Mouse (Mus musculus) neural tube, embryonic 13.5 days (tissue): ENCODE results near the gene Fbxl17. TPM values are rescaled to one million over a fixed set of nuclear protein-coding genes. Genes with fewer than 3 reads are reported as not detected.
A peak's percentile ranks its signal among the peaks of the same experiment; 100 is the strongest.

Experiments
- ATAC-seq: fragments of 200-750 bp; cut with Nextera tagmentation; 2 replicates; pipeline ENCODE4 v1.8.0; 2017; ENCODE audit warnings: low read depth, mild to moderate bottlenecking, moderate TSS enrichment, moderate library complexity
- H3K27ac ChIP-seq: fragments of 300-500 bp; sonication (generic); replicated peaks from 2 replicates; pipeline ENCODE4 v1.5.1; 2015; ENCODE audit warnings: moderate library complexity, mild to moderate bottlenecking, inconsistent platforms
- H3K27me3 ChIP-seq: fragments of 300-500 bp; sonication (generic); 2 replicates; pipeline ENCODE4 v1.6.1; 2015; ENCODE audit warnings: mild to moderate bottlenecking, inconsistent platforms
- H3K36me3 ChIP-seq: fragments of 300-500 bp; sonication (generic); 2 replicates; pipeline ENCODE4 v1.6.1; 2015; ENCODE audit warnings: mild to moderate bottlenecking, inconsistent platforms
- H3K4me1 ChIP-seq: fragments of 300-500 bp; sonication (generic); replicated peaks from 2 replicates; pipeline ENCODE4 v1.6.1; 2015; ENCODE audit warnings: inconsistent platforms
- H3K4me2 ChIP-seq: fragments of 300-500 bp; sonication (generic); 2 replicates; pipeline ENCODE4 v1.6.1; 2015; ENCODE audit warnings: inconsistent platforms, mild to moderate bottlenecking, moderate library complexity
- H3K4me3 ChIP-seq: fragments of 300-500 bp; sonication (generic); 2 replicates; pipeline ENCODE4 v1.5.1; 2015; ENCODE audit warnings: mild to moderate bottlenecking, inconsistent platforms
- H3K9ac ChIP-seq: fragments of 300-500 bp; sonication (generic); 2 replicates; pipeline ENCODE4 v1.6.1; 2015; ENCODE audit warnings: moderate library complexity, mild to moderate bottlenecking, inconsistent platforms
- H3K9me3 ChIP-seq: fragments of 300-500 bp; sonication (generic); 2 replicates; pipeline ENCODE4 v1.6.1; 2016; ENCODE audit warnings: inconsistent platforms
- WGBS: fragments of 180-500 bp; shearing (Covaris S2); methylation state at CpG from one replicate; pipeline ENCODE4 v1.1.7; 2015; 5-methylcytosine and 5-hydroxymethylcytosine counted together
- polyA plus RNA-seq: library from polyadenylated mRNA; unstranded; fragments of >200 nt; fragmentation: Nextera tagmentation; extraction: Ambion mirVana; gene quantifications from 2 replicates; pipeline ENCODE4 v1.2.1, GENCODE M21; 2015

Gene Fbxl17
- polyA plus RNA-seq = 8.4 and 9.2 TPM in 2 replicates

DNA sequence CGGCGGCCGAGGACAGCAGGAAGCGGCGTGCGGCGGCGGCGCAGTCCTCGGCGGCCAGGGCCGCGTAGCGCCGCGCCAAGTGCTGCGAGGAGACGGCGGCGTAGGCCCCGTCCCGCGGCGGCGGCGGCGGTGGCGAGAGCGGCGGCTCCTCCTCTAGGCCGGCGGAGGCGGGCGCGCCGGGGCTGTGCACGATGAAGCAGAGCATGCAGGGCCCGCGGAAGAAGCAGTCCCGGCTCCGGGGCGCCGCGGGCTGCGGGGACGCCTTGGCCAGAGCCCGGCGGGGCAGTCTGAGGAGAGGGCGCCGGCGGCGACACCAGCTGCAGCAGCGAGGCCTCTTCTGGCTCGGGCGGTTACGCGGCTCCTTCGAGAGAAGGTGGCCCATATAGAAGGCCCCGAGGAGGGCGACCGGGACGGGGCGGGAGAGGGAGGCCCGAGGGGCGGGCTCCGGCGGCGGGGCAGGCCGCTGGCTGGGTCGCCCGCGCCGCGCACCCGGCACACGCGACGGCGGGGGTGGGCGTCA is at the start of gene Fbxl17:
Fbxl17 (minus strand) TSS at position 382 of the 520 bp plus-strand sequence.
- H3K27me3 ChIP-seq = no peaks in the 10 kb centered on the region
- peak within 1 kb of the TSS; percentile 69 for H3K4me2 ChIP-seq
- peak; percentile 73 for ATAC-seq
- H3K4me3 ChIP-seq = peak within 1 kb of the TSS; percentile 99
- H3K9ac ChIP-seq = peak within 1 kb of the TSS; percentile 100
- WGBS = under 1% methylated on average over 77 of the region's 80 CpGs
- peaks cover 38% of the 10 kb centered on the region for H3K4me1 ChIP-seq
- H3K27ac ChIP-seq = peak within 1 kb of the TSS; percentile 98
- H3K36me3 ChIP-seq = no peaks in the 10 kb centered on the region
- no peaks in the 10 kb centered on the region for H3K9me3 ChIP-seq

DNA sequence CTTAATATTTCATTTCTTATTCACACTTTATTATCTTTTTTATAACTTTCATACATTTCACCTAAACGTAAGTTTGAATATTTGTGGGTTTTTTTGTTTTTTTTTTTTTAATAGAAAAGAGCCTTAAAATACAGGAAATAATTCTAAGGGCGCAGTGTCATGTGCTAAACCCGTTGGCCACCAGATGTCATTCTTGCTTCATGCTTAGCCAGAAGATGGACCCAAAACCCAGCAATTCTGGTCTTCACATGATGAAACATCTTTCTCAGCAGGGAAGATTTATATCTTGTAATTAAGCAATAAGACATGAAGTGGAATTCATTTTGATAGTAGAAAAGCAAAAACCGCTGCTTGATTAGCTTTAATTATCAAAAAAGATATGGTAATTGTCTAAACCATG is 47.6 kb upstream of the Fbxl17 start:
- Histone ChIP-seq H3K27ac (no peak overlapping the region), H3K9me3 (0 out of 2 replicates have a peak, but pooled peaks cover 4% of the 10 kb centered on the region), H3K27me3 (no peaks in the 10 kb centered on the region), H3K9ac (no peak overlapping the region), H3K4me2 (no peak overlapping the region), H3K4me1 (no peaks in the 10 kb centered on the region), H3K4me3 (no peak overlapping the region), H3K36me3 (no peaks in the 10 kb centered on the region)
- 79% methylated on average over 4 of the region's 4 CpGs for WGBS
- no peak for ATAC-seq

DNA sequence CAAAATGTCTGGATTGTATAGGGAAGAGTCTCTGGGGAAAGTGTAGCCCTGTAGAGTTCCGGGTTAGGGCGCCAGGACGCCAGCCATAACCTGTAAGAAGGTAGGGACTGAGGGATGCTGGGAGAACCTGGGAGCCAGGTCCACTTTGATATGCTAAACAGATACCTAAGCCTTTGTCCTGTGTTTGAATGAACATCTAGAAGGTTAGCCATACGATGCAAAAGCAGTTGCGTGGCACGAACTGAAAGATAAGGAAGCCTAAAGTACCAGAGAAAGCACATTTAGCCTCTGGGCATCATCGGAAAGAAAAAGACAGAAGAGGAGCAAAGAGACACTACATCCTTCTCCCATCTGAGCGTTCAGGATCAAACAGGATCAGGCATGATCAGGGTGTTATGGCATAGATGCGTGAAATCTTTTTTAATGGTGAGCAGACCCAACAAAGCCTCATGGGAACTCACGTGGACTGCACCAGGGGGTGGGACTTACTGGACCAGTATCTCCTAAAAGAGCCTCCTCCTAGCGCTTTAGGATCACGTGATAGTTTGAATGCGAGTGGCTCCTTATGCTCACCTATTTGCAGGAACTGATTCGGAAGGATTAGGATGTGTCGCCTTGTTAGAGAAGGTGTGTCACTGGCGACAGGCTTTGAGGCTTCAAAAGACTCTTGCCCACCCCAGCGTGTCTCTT is 34.9 kb upstream of the Fbxl17 start:
- no peaks in the 10 kb centered on the region for H3K9me3 ChIP-seq
- H3K4me2 ChIP-seq = no peak overlapping the region
- H3K9ac ChIP-seq = no peak overlapping the region
- H3K27me3 ChIP-seq = no peaks in the 10 kb centered on the region; the same call in 1 of the 2 replicates
- H3K4me1 ChIP-seq = peaks cover 11% of the 10 kb centered on the region
- no peak for ATAC-seq
- H3K36me3 ChIP-seq = no peaks in the 10 kb centered on the region
- no peak overlapping the region for H3K4me3 ChIP-seq
- no peak overlapping the region for H3K27ac ChIP-seq
- WGBS = 92% methylated on average over 17 of the region's 17 CpGs

DNA sequence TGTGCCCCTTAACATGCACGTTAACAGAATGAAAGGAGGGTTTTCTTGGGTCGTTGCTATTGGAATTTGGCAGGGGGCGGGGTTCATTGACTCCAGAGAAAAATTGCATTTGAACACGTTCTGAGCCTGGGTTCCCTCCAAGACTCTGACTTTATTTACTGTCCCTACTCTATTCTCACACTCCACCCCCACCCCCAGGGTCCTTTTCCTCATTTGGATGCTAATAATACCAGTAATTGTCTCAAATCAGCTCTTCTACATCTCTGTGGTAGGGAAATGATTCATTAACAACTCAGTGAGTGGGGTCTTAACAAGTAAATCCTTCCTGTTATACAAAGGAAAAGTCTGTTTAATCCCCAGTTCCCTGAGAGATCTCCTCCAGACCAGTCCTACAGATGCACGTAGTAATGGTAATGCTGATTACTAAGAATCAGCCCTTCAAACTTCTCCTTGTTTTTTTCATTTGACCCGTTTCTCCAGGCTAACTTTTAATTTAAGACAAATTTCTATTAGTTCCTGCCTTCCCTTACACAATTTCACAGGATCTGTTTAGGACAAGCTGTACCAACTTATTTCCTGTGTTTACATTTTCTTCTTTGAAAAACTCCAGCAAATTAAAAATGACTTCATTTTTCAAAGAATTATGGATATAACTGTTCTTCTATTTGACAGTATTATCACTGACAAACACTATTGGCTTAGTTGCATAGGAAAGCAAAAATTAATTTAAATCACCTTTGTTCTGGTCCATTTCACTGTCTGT is 33.4 kb upstream of the Fbxl17 start:
- no peak overlapping the region for H3K9ac ChIP-seq
- H3K9me3 ChIP-seq = no peaks in the 10 kb centered on the region
- ATAC-seq = no peak
- no peaks in the 10 kb centered on the region for H3K36me3 ChIP-seq
- no peak overlapping the region for H3K4me3 ChIP-seq
- H3K4me1 ChIP-seq = peaks cover 13% of the 10 kb centered on the region
- H3K27ac ChIP-seq = no peak overlapping the region
- H3K4me2 ChIP-seq = no peak overlapping the region
- H3K27me3 ChIP-seq = no peaks in the 10 kb centered on the region; the same call in 1 of the 2 replicates
- 16% methylated on average over 6 of the region's 6 CpGs for WGBS

DNA sequence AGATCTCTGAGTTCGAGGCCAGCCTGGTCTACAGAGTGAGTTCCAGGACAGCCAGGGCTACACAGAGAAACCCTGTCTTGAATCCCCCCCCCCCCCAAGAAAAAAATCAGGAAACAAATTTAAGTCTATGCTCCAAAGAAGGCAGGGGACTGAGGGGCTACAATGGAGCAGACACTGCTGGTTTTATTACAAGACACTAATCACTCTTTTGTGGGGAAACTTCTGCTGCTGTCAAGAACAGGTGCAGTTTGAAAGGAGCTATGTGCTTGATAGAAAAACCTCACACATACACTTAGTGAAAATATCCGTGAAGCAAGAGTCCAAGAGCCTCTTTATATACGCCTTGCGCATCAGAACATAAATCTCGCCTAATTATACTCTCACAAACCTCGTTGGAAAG is 29.7 kb upstream of the Fbxl17 start:
- Histone ChIP-seq H3K4me1 (peaks cover 13% of the 10 kb centered on the region), H3K36me3 (no peaks in the 10 kb centered on the region), H3K9me3 (no peaks in the 10 kb centered on the region), H3K4me3 (no peak overlapping the region), H3K4me2 (no peak overlapping the region), H3K9ac (no peak overlapping the region), H3K27me3 (no peaks in the 10 kb centered on the region; the same call in 1 of the 2 replicates), H3K27ac (no peak overlapping the region)
- peak; percentile 27; the same call in 1 of the 2 replicates for ATAC-seq
- 33% methylated on average over 6 of the region's 6 CpGs for WGBS

DNA sequence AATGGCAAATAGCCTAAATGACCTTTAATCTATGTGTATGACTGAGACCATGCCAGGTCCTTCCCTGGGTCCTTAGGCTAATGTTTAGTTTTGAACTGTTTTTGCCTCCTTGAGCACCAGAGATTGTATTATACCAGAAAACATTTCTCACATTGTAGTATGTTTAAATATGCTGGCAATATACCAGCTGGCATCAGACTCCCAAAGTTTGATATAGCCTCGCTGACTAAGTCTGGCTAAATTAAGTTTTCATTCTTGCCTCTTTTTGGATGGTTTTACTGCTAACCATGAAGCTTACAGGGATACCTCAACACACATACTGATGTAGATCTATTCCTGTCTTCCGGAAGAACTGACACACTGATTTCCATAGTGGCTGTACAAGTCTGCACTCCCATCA is 20.9 kb upstream of the Fbxl17 start:
- H3K4me2 ChIP-seq = no peak overlapping the region
- no peaks in the 10 kb centered on the region for H3K27me3 ChIP-seq
- H3K9me3 ChIP-seq = no peaks in the 10 kb centered on the region
- H3K27ac ChIP-seq = no peak overlapping the region
- H3K4me3 ChIP-seq = no peak overlapping the region
- WGBS = 91% methylated on average over 2 of the region's 2 CpGs
- no peaks in the 10 kb centered on the region for H3K4me1 ChIP-seq
- no peak overlapping the region for H3K9ac ChIP-seq
- ATAC-seq = no peak
- no peaks in the 10 kb centered on the region for H3K36me3 ChIP-seq

DNA sequence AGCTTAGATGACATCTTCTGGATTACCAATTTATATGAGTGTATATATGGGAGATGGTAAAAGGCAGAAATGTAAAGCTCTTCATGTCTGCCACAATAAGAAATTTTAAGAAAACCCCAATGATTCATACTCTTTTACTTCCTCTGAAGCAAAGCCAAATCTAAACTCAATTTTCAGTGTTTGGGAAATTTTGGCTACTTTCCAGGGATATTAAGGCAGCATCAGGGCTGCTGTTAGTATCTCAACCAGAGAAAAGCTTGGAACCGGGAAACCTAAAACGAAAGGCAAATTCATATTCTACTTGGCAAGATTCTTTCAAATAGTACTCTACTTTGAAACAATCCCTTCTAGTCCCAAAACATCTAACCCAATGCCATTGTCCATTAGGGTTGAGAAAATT is 10.6 kb upstream of the Fbxl17 start:
- Histone ChIP-seq H3K4me3 (no peak overlapping the region), H3K9ac (no peak overlapping the region), H3K27ac (no peak overlapping the region), H3K4me1 (no peaks in the 10 kb centered on the region), H3K27me3 (no peaks in the 10 kb centered on the region), H3K36me3 (no peaks in the 10 kb centered on the region), H3K4me2 (no peak overlapping the region), H3K9me3 (no peaks in the 10 kb centered on the region)
- WGBS = 94% methylated on average over 2 of the region's 2 CpGs
- ATAC-seq = no peak

DNA sequence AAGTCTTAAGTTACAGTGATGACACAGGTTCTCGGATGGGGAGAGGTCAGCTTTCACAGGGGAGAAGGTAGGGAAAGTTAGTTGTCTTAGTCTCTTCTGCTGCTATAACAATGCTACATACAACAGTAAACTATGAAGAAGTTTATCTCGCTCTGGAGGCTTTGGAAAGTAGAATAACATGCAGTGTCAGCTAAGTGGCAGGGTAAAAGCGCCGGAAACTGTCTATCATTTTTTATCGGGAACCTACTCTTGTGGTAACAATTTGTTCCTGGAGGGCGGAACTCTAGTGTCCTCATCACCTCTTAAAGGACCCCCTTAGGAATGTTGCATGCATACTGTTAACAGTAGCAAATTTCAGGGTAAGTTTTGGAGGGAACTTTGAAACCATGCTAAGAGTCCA is 1.3 kb upstream of the Fbxl17 start:
- H3K27me3 ChIP-seq = no peaks in the 10 kb centered on the region
- no peaks in the 10 kb centered on the region for H3K36me3 ChIP-seq
- H3K9me3 ChIP-seq = no peaks in the 10 kb centered on the region
- H3K4me1 ChIP-seq = peaks cover 27% of the 10 kb centered on the region
- H3K4me2 ChIP-seq = peak overlapping the region; percentile 69
- no peak for ATAC-seq
- peak overlapping the region; percentile 99 for H3K4me3 ChIP-seq
- H3K27ac ChIP-seq = no peak overlapping the region
- no peak overlapping the region for H3K9ac ChIP-seq
- 95% methylated on average over 6 of the region's 6 CpGs for WGBS

- under 1% methylated on average over 31 of the region's 78 CpGs for WGBS
- Histone ChIP-seq H3K4me3 (peak overlapping the region; percentile 99), H3K27me3 (no peaks in the 10 kb centered on the region), H3K36me3 (no peaks in the 10 kb centered on the region), H3K27ac (peak overlapping the region; percentile 98), H3K4me2 (peak overlapping the region; percentile 69), H3K9me3 (no peaks in the 10 kb centered on the region), H3K9ac (peak overlapping the region; percentile 100), H3K4me1 (peaks cover 34% of the 10 kb centered on the region)
- peak; percentile 78 for ATAC-seq
Measured at GRCm38 (mm10) chr17:63500156-63500834, 478 bp upstream of the Fbxl17 start.

GRCm38 (mm10) chr17:63498717-63499635 is 841 bp downstream of the Fbxl17 start:
- peaks cover 44% of the 10 kb centered on the region for H3K4me1 ChIP-seq
- H3K4me2 ChIP-seq = peak overlapping the region; percentile 69
- H3K4me3 ChIP-seq = peak overlapping the region; percentile 99
- peak overlapping the region; percentile 100 for H3K9ac ChIP-seq
- H3K27me3 ChIP-seq = no peaks in the 10 kb centered on the region
- H3K9me3 ChIP-seq = no peaks in the 10 kb centered on the region
- H3K36me3 ChIP-seq = no peaks in the 10 kb centered on the region
- peak overlapping the region; percentile 98 for H3K27ac ChIP-seq
- WGBS = 1% methylated on average over 62 of the region's 90 CpGs
- ATAC-seq = peak; percentile 70

- H3K9me3 ChIP-seq = no peaks in the 10 kb centered on the region
- peak overlapping the region; percentile 98; the same call in 1 of the 2 replicates for H3K27ac ChIP-seq
- peak overlapping the region; percentile 100 for H3K9ac ChIP-seq
- peak overlapping the region; percentile 99 for H3K4me3 ChIP-seq
- no peaks in the 10 kb centered on the region for H3K36me3 ChIP-seq
- peaks cover 50% of the 10 kb centered on the region for H3K4me1 ChIP-seq
- 13% methylated on average over 6 of the region's 6 CpGs for WGBS
- H3K27me3 ChIP-seq = no peaks in the 10 kb centered on the region
- peak overlapping the region; percentile 69 for H3K4me2 ChIP-seq
- ATAC-seq = no peak
Measured at GRCm38 (mm10) chr17:63498182-63498716, 1.6 kb downstream of the Fbxl17 start.
